Mouse (Mus musculus) testis, postnatal 14 days (tissue): ENCODE results near the gene 1700024B05Rik.
"Not testable (repeated sequence)": the region's sequence is repeated elsewhere in the genome, so short reads cannot be mapped to it uniquely, and the experiment has no call there.

ENCODE experiments used
- DNase-seq: peaks from one replicate; pipeline ENCODE4 v3.0.0; 2021; ENCODE audit warnings: low spot score

1700024B05Rik gene

GRCm38 (mm10) chr14:41943695-41944094 is at the start of gene 1700024B05Rik:
Gene 1700024B05Rik, plus strand, starts transcription at chr14:41943995.
- not testable (repeated sequence) for DNase-seq

- DNase-seq, result not testable (repeated sequence)
Observed at GRCm38 (mm10) chr14:41907190-41907589, 36.6 kb upstream of the 1700024B05Rik start, which contains the start of gene Gm7980. Gene Gm7980, minus strand, starts transcription at chr14:41907290.

GRCm38 (mm10) chr14:41924649-41925048 is 19.1 kb upstream of the 1700024B05Rik start, which contains the start of gene 1700049E17Rik1:
Gene 1700049E17Rik1, plus strand, starts transcription at chr14:41924949.
- DNase-seq, result not testable (repeated sequence)

- not testable (repeated sequence) for DNase-seq
Observed at GRCm38 (mm10) chr14:41964095-41964494, 20.3 kb downstream of the 1700024B05Rik start.

- not testable (repeated sequence) for DNase-seq
Observed at GRCm38 (mm10) chr14:41967827-41968226, 24.0 kb downstream of the 1700024B05Rik start, which contains the start of gene Gm6401. Gene Gm6401, minus strand, starts transcription at chr14:41967927.

- DNase-seq, result not testable (repeated sequence)
Observed at GRCm38 (mm10) chr14:41968596-41968995, 24.8 kb downstream of the 1700024B05Rik start.

GRCm38 (mm10) chr14:41983225-41983624 is 39.4 kb downstream of the 1700024B05Rik start, which contains the start of gene Gm3543:
Gene Gm3543, minus strand, starts transcription at chr14:41983325.
- DNase-seq, result not testable (repeated sequence)
